Mouse (Mus musculus) inflammation-experienced regulatory T-cells, adult 6 months (primary cell): Measurements from ENCODE around the gene Kl. TPM values are rescaled to one million over a fixed set of nuclear protein-coding genes. Genes with fewer than 3 reads are reported as not detected.

ENCODE experiments used
- ATAC-seq: one replicate; pipeline ENCODE4 v1.8.0; 2017
- polyA plus RNA-seq, 3 experiments: library from polyadenylated mRNA; unstranded; fragments of 100-300 nt; shearing (Covaris generic); gene quantifications; one replicate each; pipeline ENCODE4 v1.2.1; 2017

Kl gene
- polyA plus RNA-seq: not detected

GRCm38 (mm10) chr5:150952328-150952668 lies at the start of gene Kl:
Gene Kl (plus strand): TSS chr5:150952607.
- no peak for ATAC-seq

- no peak for ATAC-seq
These were observed 46.1 kb upstream of the Kl start for GRCm38 (mm10) chr5:150906053-150907040.

DNA sequence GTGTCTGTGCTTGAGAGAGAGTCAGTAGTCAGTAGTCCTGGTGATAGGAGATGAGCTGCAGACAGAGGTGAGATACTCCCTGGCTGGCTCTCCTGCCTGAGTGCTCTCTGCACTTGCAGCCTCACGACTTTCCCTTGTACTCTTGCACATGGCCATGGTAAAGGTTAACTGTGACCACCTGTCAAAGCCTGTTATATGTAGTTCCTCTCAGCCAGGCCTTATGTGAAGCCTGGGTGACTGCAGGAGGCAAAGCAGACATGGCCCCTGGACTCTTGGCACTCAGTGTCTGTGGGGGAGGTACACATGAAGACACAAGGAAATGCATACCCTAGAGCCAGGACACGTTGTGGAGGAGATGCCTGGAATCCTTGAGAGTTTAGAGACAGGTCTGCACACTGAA lies 40.3 kb upstream of the Kl start:
- ATAC-seq: no peak

GRCm38 (mm10) chr5:150912656-150913055 lies 39.8 kb upstream of the Kl start:
- ATAC-seq: no peak

- no peak for ATAC-seq
These were observed 37.0 kb upstream of the Kl start for GRCm38 (mm10) chr5:150915080-150916055.

DNA sequence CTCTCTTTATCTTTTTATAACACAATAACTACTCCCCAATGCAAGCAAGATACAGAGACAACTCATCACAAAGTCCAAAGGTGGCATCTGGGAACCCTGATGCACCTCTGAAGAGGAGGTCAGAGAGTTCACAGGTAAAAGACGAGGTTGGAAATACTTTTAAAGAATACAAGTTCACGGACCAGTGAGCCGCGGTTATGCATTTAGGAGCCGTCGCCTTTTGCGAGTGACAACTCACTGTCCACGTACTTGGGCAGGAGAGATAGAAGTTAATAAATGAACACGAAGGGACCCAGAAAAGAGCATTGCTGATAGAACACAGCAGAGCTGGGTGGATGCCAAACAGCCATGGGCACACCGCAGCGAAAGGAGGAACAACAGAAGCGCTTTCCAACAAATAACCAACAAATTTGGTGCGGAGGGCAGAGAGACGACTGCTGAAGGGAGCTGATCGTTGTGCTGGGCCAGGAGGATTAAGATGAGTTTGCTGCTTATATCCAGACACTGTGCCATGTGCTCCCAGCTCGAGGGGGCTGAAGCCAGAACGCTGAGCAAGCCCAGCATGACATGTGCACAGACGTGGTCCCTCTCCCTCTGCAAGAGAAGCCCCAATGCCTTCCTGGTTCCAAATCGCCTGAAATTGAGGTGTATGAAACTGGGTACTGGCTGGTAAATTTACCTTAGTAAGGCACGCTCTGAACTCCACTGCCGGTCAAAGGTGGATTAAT lies 35.1 kb upstream of the Kl start:
- ATAC-seq: no peak

DNA sequence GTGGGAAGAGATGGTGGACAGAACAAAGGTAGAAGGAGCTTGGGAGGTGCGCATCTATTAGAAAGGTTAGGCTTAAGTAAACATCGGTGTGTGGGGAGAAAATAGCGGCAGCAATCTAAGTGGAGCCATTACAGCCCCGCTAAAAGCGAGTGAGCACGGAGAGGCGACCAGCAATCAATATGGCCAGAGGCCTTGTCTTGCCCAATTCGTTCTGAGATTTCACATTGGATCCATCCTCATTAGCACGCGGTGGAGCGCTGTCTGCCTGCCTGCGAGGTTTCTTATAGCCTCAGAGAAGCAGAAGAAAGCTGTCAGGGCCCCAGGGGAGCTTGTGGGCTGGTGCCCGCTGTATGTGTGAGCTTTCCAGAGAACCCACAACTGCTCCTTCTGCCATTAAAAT lies 33.8 kb upstream of the Kl start:
- no peak for ATAC-seq

GRCm38 (mm10) chr5:150919269-150919668 lies 33.1 kb upstream of the Kl start:
- ATAC-seq: no peak

DNA sequence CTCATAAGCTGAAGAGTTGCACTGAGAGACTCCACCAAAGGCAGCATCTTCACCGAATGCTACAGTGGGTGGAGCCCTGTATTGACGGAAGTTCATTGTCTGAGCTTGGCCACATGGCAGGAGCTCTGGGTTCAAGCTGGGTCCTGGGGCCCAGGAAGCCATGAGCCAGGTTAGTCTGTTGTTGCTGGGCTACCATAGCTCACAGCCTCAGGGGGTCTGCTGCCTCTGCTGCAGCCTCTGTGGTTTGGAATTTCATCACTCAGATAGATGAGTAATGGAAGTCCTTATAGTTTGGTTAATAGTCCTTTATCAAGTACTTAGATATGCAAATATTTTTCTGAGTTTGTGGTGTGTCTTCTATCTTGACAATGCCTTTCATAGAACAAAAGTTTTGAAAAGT lies 32.4 kb upstream of the Kl start:
- ATAC-seq: no peak

DNA sequence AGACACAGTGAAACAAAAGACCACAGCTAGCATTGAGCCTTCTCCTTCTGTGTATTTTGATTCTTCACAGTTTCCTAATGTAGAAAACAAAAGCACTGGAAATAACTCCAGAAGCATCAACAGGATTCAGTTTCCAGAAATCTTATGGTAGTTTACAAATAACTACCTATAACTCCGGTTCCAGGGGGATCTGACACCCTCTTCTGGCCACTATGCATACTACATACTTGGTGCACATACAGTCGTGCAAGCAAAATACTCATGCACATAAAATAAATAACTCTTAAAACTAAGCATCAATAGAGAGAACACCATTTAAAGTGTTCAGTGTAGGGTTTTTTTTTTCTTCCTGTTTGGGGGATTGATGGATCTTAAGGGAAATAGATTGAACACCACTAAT lies 23.0 kb upstream of the Kl start:
- ATAC-seq: no peak

DNA sequence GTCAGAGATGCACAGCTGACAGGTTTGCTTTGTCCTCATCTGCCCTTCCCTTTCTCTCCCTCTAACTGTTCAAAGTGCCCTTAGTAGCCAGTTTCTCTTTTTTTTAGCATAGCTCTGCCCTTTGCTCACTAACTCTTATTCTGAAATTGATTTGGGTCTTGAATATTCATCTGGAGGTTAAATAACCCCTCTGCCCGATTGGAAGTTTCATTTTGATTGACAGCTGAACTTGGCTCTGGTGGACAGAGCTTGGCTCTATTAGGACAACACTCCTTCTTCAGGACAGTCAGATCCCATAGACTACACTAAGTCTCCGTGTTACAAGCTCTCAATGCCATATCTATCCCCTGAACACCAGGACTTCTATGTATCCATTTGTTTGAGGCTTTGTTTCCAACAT lies 19.8 kb upstream of the Kl start:
- ATAC-seq: no peak

- ATAC-seq: no peak
These were observed 16.2 kb upstream of the Kl start for GRCm38 (mm10) chr5:150936213-150936612.

GRCm38 (mm10) chr5:150936807-150937206 lies 15.6 kb upstream of the Kl start:
- ATAC-seq: no peak

DNA sequence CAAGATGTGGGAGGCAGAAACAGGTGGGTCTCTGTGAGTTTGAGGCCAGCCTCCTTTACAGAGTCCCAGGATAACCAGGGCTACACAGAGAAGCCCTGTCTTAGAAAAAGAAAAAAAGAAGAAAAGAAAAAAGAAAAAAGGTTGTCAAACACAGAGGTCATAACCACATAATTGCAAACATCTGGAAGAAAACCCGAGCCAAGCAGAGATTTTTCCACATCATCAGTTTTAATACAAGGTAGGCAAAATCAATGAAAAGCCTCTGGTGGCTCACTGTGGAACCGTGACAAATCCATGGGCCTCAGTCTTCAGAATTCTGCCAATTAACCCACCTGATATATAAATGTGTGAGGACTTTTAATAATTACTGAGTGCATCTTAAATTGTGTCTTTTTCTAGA lies 14.9 kb upstream of the Kl start:
- no peak for ATAC-seq

DNA sequence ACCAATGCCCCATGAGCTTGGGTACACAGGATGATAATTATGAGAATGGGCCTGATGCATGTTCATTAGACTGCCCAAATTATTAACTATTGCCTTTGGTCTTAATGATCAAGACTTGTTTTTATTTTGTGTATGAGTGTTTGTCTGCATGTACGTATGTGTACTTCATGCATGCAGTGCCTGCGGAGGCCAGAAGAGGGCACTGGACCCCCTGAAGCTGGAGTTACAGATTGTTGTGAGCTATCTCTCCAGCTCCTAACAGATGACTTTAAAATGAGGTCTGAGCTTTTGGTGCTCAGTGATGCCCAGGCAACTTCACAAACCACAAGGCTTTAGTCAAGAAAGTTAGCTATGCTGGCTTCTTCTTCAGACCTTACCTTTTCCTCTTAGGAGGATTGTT lies 6.8 kb upstream of the Kl start:
- ATAC-seq: no peak

GRCm38 (mm10) chr5:150949131-150949530 lies 3.3 kb upstream of the Kl start:
- no peak for ATAC-seq

DNA sequence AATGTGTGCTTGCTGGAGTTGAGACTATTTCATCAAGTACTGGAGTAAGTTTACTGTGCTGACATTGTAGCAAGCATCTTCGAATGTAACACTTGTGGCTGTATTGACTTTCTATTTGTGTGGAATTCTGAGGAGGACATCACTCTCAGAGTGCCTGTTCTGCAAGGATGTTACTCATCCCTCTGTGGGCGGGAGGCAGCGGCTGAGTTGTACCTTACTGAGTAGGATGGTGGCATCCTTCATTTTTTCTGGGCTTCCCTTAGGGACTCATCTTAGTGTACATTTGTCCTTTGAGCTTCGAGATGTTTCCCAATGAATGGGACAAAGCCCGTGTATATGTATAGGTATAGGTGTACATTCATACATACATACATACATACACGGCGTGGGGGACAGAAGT lies 1.1 kb upstream of the Kl start:
- no peak for ATAC-seq

DNA sequence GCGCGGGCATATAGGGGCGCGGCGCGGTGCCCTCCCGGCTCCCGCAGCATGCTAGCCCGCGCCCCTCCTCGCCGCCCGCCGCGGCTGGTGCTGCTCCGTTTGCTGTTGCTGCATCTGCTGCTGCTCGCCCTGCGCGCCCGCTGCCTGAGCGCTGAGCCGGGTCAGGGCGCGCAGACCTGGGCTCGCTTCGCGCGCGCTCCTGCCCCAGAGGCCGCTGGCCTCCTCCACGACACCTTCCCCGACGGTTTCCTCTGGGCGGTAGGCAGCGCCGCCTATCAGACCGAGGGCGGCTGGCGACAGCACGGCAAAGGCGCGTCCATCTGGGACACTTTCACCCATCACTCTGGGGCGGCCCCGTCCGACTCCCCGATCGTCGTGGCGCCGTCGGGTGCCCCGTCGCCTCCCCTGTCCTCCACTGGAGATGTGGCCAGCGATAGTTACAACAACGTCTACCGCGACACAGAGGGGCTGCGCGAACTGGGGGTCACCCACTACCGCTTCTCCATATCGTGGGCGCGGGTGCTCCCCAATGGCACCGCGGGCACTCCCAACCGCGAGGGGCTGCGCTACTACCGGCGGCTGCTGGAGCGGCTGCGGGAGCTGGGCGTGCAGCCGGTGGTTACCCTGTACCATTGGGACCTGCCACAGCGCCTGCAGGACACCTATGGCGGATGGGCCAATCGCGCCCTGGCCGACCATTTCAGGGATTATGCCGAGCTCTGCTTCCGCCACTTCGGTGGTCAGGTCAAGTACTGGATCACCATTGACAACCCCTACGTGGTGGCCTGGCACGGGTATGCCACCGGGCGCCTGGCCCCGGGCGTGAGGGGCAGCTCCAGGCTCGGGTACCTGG lies 488 bp downstream of the Kl start:
- no peak for ATAC-seq

- ATAC-seq: no peak
These were observed 2.4 kb downstream of the Kl start for GRCm38 (mm10) chr5:150954791-150955190.

GRCm38 (mm10) chr5:150959861-150960260 lies 7.5 kb downstream of the Kl start:
- ATAC-seq: no peak

GRCm38 (mm10) chr5:150961615-150962014 lies 9.2 kb downstream of the Kl start:
- no peak for ATAC-seq

DNA sequence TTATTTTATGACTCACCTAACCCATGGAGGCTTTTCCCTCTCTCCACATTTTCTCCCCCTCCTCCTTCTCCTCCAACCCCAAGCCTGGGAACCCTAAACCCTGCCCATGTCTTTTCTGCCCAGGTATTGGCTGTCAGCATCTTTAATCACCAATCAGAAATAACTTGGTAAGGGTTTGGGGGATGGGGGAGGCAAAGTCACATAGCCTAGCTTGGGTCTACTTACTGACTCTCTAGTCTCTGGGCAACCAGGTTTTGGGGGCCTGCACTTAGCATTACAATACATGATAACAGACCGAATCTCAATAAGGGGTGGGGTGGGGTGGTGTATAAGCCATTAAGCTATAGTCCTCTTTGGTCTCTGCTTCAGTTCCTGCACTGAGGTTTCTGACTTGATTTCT lies 10.3 kb downstream of the Kl start:
- no peak for ATAC-seq
